Mouse (Mus musculus): ENCODE measurements around the gene Cfap58. TPM values are rescaled to one million over a fixed set of nuclear protein-coding genes. Genes with fewer than 3 reads are reported as not detected.

The Cfap58 gene
- polyA plus RNA-seq (2015; fragmentation: Nextera tagmentation; extraction: Ambion mirVana): 0.09 and 0.18 TPM in 2 replicates

- peak; percentile 82 for DNase-seq (ENCODE audit: low spot score)
Observed at GRCm38 (mm10) chr19:47937443-47938406, at the start of gene Cfap58. Gene Cfap58 (plus strand): TSS chr19:47937675.

DNA sequence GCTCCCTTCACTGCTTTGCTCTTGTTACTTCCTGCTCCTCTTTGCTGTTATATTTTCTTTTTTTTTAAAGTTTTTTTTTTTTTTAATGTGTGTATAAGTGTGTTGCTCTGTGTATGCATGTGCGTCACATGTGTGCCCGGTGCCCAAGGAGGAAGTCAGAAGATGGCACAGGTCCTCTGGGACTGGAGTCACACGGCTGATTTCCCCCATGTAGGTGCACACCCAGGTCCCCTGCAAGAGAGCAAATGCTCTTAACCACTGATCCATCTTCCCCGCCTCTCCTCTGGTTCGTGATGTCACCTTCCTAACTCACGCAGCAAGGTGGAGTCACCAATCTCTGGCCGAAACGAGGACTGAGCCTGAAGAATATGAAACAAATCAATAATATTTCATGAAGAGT lies 49.4 kb upstream of the Cfap58 start:
- no peak for DNase-seq (ENCODE audit: low spot score)

DNA sequence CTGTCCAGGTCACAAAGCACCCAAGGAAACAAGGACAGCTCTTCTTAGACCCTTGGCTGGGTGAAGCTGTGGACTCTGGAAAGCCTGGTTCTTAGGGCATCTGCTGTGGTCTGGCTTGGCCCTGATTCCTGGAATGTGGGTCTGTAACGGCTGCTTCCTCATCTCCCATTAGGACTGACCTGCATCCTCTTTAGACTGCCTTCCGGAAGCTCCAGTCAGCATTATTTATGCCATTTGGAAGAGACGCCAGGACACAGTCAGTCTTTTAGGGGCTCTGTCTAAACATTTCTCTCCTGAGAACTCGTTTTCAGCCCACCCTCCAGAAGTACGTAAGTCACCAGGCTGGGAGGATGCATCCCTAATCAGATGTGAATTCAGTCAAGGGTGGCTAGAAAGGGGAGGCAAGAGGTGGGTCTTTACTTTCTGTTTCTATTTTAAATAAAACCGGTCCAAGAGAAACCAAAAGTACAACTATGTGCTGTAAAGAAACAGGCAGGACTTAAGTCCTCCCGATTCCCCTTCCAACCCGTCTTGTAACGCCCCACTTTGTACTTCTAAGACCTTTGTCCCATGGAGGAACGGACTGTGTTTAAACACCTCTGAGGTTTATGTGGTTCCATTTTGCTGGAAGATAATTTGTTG lies 46.9 kb upstream of the Cfap58 start:
- peak; percentile 20 for DNase-seq (ENCODE audit: low spot score)

DNA sequence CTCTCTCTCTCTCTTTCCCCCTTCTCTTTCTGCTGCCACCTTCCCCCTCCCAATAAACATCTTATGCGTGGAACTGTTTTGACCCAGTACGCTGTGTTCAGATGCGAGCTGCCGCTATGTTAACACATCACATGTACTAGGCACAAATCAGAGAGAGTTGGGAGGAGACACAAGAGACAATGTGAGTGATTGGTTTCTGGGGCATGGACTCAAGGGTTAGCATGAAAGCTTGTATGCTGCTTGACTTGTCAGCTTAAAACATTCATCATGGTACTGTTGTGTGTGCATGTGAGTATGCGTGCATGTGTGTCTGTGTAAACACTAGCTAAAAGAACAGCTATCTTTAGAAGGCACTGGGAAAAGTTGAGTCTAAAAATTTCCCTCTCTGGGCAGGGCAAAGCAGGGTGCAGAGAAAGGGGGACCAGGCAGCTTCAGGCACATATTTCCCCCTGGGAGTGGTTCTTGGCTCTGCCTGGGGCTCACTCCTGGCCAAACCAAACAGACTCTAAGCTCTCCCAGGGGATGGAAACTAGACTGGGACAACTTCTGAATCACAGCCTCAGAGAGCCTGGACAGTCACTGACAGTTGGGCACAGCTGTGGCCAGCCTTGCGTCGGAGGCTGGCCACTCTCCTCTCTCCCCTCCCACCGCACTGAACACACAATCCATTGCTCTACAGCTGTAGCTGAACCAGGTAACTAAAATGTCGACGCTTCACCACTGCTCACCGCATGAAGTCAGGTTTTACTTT lies 45.7 kb upstream of the Cfap58 start:
- DNase-seq (ENCODE audit: low spot score): no peak

- DNase-seq (ENCODE audit: low spot score): no peak
Observed at GRCm38 (mm10) chr19:47893092-47893491, 44.4 kb upstream of the Cfap58 start.

- DNase-seq (ENCODE audit: low spot score): no peak
Observed at GRCm38 (mm10) chr19:47898472-47899079, 38.9 kb upstream of the Cfap58 start.

- no peak for DNase-seq (ENCODE audit: low spot score)
Observed at GRCm38 (mm10) chr19:47900012-47900411, 37.5 kb upstream of the Cfap58 start.

DNA sequence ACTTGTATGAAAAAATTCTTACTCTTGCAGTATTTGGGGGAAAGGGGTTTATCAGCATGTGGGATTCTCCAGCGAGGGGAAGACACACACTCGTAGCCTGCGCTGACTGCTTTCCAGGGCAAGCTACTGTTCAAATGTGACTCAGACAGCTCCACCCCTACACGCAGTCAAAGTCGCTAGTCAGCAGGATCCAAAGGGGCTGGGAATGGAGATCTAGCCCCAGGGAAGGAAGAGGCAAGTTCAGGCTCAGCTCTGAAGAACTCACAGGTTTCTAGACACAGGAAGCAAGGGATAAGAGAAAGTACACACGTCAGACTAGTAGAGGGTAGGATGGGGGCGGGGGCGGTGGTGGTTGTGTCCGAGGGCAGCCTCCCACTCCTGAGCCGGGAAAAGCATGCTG lies 36.9 kb upstream of the Cfap58 start:
- DNase-seq (ENCODE audit: low spot score): no peak

- no peak for DNase-seq (ENCODE audit: low spot score)
Observed at GRCm38 (mm10) chr19:47902316-47903201, 34.9 kb upstream of the Cfap58 start.

DNA sequence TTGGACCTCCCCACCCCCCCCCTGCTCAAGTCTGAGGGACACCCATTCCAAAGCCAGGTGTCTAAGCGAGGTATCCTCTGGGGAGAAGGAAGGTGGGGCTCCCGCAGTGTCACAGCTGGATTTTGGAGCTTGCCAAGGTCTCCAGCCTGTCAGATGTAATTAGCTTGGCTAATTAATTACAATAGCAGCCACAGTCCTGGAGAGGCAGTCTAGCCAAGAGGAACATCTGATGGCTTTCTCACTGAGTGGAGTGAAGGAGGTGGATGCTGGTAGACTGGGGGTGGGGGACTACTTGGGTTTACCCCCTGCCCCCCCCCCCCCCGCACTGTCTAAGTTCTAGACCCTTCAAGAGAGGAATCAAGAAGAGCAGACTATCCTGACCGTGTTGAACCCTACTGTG lies 33.8 kb upstream of the Cfap58 start:
- no peak for DNase-seq (ENCODE audit: low spot score)

GRCm38 (mm10) chr19:47905081-47905480 lies 32.4 kb upstream of the Cfap58 start:
- no peak for DNase-seq (ENCODE audit: low spot score)

DNA sequence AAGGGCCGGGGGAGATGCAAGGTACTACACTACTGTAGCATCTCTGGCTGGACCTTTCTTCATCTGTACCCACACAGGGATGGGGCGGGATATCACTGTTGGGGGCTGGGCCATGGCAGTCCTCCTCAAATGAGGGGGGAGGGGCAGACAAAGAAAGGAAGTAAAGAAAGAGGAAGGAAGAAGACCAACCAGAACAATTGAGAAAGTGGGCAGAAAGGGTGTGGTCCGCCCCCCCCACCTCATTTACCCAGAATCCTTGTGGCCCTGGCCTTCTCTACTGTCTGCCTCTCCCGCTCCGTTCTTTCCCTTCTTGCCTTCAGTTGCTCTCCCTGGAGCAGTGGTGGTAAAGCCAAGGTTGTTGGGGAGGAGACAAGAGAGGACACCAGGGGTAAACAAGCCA lies 31.9 kb upstream of the Cfap58 start:
- no peak for DNase-seq (ENCODE audit: low spot score)

DNA sequence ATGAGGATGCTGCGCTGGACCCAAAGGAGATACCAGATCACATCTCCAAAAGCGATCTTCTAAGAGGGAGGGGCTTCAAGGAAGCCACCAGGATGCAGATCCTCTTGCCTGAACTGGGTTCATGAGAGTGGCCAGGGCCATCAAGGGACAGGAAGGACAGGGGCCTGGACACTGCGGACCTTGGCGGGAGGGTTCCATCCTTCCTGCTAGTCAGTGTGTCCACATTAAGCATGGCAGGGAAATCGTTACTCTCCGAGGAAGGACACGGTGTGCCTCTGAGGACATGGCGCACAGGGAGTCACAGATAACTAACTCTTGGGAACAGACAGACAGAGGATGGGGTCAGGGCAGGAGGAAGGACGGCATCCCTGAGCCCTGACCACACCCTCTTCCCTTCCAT lies 29.9 kb upstream of the Cfap58 start:
- DNase-seq (ENCODE audit: low spot score): no peak

DNA sequence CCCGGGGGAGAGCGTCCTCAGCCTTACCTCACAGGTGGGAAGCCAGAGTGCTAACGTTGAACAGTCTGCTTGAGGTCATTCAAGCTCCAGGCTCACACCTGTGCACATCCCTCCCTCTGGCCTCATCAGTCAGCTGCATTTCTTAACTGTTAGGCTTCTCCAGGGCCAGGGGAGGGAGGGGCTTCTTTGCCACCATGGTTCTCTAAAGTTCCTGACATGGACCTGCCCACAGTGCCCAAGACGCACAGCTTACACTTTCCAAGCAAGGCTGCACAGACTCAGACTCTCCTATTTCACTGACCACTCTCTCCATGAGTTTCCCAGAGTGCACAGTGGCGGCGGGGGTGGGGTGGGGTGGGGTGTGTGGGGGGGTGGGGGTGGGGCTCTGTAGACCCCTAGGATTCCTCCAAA lies 28.5 kb upstream of the Cfap58 start:
- DNase-seq (ENCODE audit: low spot score): no peak

DNA sequence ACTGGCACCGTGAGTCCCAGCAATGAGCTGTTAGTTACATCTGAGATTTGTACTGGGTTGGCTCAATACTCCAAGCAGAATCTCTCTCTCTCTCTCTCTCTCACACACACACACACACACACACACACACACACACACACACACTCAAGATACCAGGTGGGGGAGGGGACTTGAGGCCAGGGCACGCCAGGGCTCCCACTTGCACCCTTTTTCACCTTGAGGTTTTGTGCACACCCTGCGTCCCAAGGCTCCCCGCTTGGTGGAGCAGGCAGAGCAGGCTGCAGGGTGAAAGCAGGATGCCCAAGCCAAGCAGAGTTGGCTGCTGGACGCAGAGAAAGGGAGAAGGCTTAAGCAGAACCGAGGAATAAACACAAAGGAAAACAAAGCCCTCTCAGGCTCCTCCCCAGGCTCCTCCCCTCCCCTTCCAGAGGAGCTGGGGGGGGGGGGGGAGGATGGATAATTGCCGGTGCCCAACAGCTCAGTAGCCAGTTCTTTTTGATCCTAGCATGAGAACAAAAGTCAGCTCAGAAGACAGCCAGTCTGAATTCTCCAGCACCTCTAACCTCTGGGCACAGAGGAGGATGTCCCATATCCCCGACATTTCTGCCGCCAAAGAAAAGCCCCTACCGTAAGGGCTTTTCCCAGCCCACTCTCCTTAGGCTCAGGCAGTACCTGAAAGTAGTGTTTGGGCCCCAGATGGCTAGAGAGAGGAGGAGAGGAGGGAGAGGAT lies 27.9 kb upstream of the Cfap58 start:
- DNase-seq (ENCODE audit: low spot score): peak; percentile 37

DNA sequence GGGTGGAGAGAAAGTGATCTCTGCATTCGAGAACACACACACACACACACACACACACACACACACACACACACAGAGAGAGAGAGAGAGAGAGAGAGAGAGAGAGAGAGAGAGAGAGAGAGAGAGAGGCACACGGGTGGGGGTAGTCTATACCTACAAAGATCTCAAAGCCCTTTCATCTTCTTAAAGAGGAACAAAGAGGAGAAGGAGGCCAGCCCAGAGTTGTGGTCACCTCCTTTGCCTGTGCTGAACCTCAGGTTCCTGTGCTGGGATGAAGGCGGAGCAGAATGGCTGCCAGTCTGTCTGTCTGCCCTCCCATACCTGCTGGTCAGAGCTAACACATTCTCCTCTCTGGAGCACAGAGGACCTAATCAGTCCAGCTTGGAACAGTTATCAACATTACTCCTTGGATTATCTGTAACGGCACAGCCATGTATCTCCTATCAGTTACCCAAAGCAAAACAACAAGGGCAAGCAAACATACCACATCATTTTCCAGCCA lies 27.3 kb upstream of the Cfap58 start:
- DNase-seq (ENCODE audit: low spot score): peak; percentile 65

DNA sequence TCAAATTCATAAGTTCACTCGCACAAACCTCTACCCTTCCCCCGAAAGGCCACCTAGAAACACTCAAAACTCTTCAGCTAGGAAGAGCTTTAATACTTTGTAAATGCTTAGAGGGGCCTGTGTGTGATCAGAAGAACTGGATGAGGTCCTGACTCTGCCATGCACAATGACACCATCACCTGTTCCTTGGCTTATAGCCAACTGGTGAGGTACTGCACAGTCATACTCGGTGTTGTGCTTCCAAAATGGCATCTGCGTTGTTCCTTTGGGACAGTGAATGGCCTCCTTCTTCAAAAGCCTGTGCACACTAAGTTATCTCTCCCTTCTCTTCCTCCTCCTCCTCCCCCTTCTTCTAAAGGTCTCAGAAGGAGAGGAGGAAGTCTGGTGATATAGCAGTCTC lies 26.7 kb upstream of the Cfap58 start:
- DNase-seq (ENCODE audit: low spot score): peak; percentile 35

GRCm38 (mm10) chr19:47913344-47913743 lies 24.1 kb upstream of the Cfap58 start:
- no peak for DNase-seq (ENCODE audit: low spot score)

DNA sequence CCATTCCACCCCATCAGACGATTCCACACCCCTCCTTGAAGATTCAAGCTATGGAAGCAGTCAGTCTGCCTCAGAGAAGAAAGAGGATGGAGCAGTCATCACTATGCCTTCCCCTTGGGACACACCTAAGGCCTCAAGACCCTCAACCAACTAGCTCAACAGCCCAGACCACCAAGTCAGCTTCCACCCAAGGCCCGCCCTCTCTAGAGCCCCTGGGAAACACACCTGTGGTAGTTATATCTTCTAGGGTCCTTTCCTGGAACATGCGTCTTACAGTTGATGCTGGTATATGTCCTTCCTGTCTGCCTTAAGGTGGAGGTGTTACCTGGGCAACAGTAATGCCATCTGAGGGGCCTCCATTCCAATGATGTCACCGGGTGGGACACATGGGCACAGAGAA lies 23.3 kb upstream of the Cfap58 start:
- DNase-seq (ENCODE audit: low spot score): no peak

All from thymus, postnatal 0 days (tissue).